Mouse (Mus musculus) kidney, postnatal 0 days (tissue): ENCODE results near the gene F5. TPM values are rescaled to one million over a fixed set of nuclear protein-coding genes. Genes with fewer than 3 reads are reported as not detected.

Source experiments
- ATAC-seq: fragments of 200-750 bp; cut with Nextera tagmentation; replicated peaks from 2 replicates; pipeline ENCODE4 v1.8.0; 2017; ENCODE audit warnings: low read depth, moderate number of reproducible peaks, moderate TSS enrichment, moderate library complexity; ENCODE audit not compliant: low FRiP score
- DNase-seq: peaks from one replicate; pipeline ENCODE4 v3.0.0-alpha.2; 2016; ENCODE audit warnings: low spot score
- H3K27ac ChIP-seq: fragments of 300-500 bp; sonication (generic); 2 replicates; pipeline ENCODE4 v1.5.1; 2014; ENCODE audit warnings: mild to moderate bottlenecking
- H3K27me3 ChIP-seq: fragments of 300-500 bp; sonication (generic); 2 replicates; pipeline ENCODE4 v1.6.1; 2014; ENCODE audit warnings: low read length, mixed read lengths; ENCODE audit not compliant: insufficient read depth
- H3K36me3 ChIP-seq: fragments of 300-500 bp; sonication (generic); 2 replicates; pipeline ENCODE4 v1.6.1; 2014; ENCODE audit warnings: low read length, mixed read lengths; ENCODE audit not compliant: insufficient read depth
- H3K4me1 ChIP-seq: fragments of 300-500 bp; sonication (generic); replicated peaks from 2 replicates; pipeline ENCODE4 v1.6.1; 2014; ENCODE audit warnings: antibody characterized with exemption, low read length, mixed read lengths; ENCODE audit not compliant: insufficient read depth
- H3K4me2 ChIP-seq: fragments of 300-500 bp; sonication (generic); 2 replicates; pipeline ENCODE4 v1.6.1; 2014; ENCODE audit warnings: mild to moderate bottlenecking, low read length, moderate library complexity, mixed read lengths
- H3K4me3 ChIP-seq: fragments of 300-500 bp; sonication (generic); replicated peaks from 2 replicates; pipeline ENCODE4 v1.5.1; 2014; ENCODE audit warnings: low read depth, low read length
- H3K9ac ChIP-seq: fragments of 300-500 bp; sonication (generic); 2 replicates; pipeline ENCODE4 v1.6.1; 2014; ENCODE audit warnings: low read depth, low read length
- H3K9me3 ChIP-seq: fragments of 300-500 bp; sonication (generic); replicated peaks from 2 replicates; pipeline ENCODE4 v1.6.1; 2016; ENCODE audit warnings: low read length, inconsistent platforms, mixed read lengths
- CTCF ChIP-seq: IDR thresholded peaks from 2 replicates; pipeline ENCODE4 v1.5.1; 2016; ENCODE audit warnings: antibody characterized with exemption, low read depth, mild to moderate bottlenecking, moderate library complexity
- WGBS: fragments of 180-500 bp; shearing (Covaris S2); extraction: QIAGEN DNeasy Blood & Tissue Kit; methylation state at CpG from one replicate; pipeline ENCODE4 v1.1.7; 2014; 5-methylcytosine and 5-hydroxymethylcytosine counted together
- polyA plus RNA-seq: library from polyadenylated mRNA; unstranded; fragments of >200 nt; fragmentation: Nextera tagmentation; extraction: Ambion mirVana; gene quantifications from 2 replicates; pipeline ENCODE4 v1.2.1, GENCODE M21; 2015

F5 gene
- polyA plus RNA-seq, 1 experiment from 2014 or later, result 0.21 TPM

DNA sequence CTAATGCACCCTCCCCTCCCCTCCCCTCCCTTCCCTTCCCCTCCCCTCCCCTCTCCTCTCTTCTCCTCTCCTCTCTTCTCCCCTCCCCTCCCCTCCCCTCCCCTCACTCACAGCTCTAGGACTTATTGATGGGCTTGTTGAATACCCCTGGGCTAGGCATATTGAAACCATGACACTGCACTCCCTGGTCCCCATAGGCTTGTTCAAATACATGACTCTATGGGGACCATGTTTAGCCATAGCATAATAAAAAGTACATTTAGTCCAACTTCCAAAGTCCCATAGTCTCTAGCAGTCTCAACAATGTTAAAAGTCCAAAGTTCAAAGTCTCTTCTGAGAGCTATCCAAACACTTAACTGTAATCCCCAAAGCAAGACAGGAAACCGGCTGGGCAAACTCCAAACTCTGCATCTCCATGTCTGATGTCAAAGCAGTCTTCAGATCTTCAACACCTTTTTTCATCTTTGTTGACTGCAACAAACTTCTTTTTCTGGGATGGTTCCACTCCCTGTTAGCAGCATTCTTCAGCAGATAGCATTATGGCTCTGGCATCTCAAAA, 35.4 kb downstream of the F5 start:
- no peaks in the 10 kb centered on the region for H3K4me1 ChIP-seq
- H3K36me3 ChIP-seq, result no peaks in the 10 kb centered on the region
- no peak overlapping the region for H3K9ac ChIP-seq
- DNase-seq (no peak), ATAC-seq (no peak)
- H3K27me3 ChIP-seq, result no peaks in the 10 kb centered on the region
- H3K4me2 ChIP-seq, result no peak overlapping the region
- WGBS, result 84% methylated on average over 1 of the region's 1 CpGs
- H3K9me3 ChIP-seq, result no peaks in the 10 kb centered on the region
- no peak for TF ChIP-seq CTCF
- no peak overlapping the region for H3K27ac ChIP-seq
- no peak overlapping the region for H3K4me3 ChIP-seq

DNA sequence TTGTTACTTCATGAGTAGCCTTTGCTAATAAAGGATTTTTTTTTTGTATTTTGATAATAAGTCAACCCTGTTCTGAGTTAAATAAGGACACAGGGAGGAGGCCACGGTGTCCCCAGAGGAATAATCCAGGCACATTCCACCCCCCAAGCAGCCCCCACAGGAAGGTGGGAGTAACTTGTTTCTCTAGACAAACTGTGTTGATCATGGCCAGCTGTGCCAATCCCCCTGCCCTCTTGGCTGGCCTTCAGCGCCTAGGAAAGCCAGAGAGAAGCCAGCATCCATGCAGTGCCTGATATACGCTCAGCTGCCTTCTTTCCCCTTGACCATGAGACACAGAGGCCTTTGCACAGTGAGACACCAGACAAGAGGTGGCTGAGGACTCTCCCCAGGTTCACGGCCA, 47.9 kb downstream of the F5 start:
- no peaks in the 10 kb centered on the region for H3K36me3 ChIP-seq
- no peak for ATAC-seq

DNA sequence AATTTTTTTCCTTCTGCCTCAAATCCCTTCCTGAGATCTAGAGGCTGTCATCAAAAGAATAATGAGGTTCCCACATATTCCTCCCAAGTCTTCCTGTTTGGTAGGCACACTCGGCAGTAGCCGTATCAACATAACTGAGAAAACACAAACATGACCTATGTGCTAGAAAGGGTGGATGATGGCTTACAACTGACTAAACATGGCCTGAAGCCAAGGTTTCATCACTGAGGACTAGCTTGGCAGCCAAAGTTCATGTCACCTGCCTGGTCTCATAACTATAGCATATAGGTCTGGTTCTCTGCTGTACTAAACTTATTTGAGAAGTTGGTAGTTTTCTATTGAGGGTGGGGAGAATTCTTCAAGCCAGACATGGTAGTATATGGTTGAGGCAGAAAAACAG, 56.8 kb downstream of the F5 start:
- DNase-seq (no peak), ATAC-seq (no peak)
- Histone ChIP-seq H3K9me3 (no peaks in the 10 kb centered on the region), H3K27me3 (no peaks in the 10 kb centered on the region), H3K27ac (no peak overlapping the region), H3K4me3 (no peak overlapping the region), H3K9ac (no peak overlapping the region), H3K36me3 (no peaks in the 10 kb centered on the region), H3K4me1 (no peaks in the 10 kb centered on the region), H3K4me2 (no peak overlapping the region)
- 39% methylated on average over 2 of the region's 2 CpGs for WGBS
- no peak for TF ChIP-seq CTCF

More for the DNA sequence above, 47.9 kb downstream of the F5 start:
- H3K27ac ChIP-seq, result no peak overlapping the region
- no peaks in the 10 kb centered on the region for H3K4me1 ChIP-seq
- no peaks in the 10 kb centered on the region for H3K9me3 ChIP-seq
- 70% methylated on average over 4 of the region's 4 CpGs for WGBS
- no peak overlapping the region for H3K4me3 ChIP-seq
- H3K4me2 ChIP-seq, result no peak overlapping the region
- DNase-seq, result no peak
- H3K27me3 ChIP-seq, result no peaks in the 10 kb centered on the region
- TF ChIP-seq CTCF, result no peak
- H3K9ac ChIP-seq, result no peak overlapping the region

DNA sequence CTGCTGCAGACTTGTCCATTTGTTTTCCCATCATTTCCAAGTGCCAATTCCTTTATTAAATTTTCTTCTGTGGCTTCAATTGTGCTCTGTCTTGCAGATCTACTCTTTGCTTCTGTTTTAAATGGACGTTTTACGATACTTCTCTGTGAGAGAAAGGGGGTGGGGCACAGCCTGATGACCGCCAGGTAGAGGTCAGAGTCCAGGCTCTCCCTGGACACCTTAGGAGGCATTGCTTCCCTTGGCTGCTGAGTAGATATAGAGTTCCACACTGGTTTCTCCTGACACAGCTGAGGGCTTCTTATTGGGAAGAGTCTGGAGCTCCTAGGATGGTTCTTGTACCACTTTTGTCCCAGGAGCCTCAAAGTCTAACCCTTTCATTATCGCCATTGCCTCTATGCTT, 59.3 kb downstream of the F5 start:
- Histone ChIP-seq H3K9me3 (no peaks in the 10 kb centered on the region), H3K27ac (no peak overlapping the region), H3K36me3 (no peaks in the 10 kb centered on the region), H3K4me3 (no peak overlapping the region), H3K27me3 (no peaks in the 10 kb centered on the region), H3K9ac (no peak overlapping the region), H3K4me2 (no peak overlapping the region), H3K4me1 (no peaks in the 10 kb centered on the region)
- TF ChIP-seq CTCF, result no peak
- DNase-seq (no peak), ATAC-seq (no peak)
- WGBS, result 82% methylated on average over 4 of the region's 4 CpGs

DNA sequence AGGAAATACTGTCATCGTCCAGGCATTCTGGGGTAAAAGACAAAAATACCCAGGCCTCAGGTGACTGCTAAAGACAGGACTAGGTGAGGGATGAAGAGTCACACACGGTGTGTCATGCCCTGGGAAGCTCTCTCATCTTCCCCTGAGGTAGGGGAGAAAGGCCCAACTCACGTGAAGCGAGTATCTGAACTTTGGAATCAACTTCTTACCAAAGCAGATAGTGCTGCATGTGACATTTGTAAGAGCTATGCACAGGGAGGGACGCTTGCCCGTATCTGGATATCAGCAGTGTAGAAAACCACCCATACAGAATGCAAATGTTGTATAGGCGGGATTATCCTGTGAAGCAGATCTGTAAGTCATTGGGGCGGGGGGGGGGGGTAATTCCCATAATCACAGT, 61.0 kb downstream of the F5 start:
- no peak for TF ChIP-seq CTCF
- Histone ChIP-seq H3K9me3 (no peaks in the 10 kb centered on the region), H3K4me3 (no peak overlapping the region), H3K36me3 (no peaks in the 10 kb centered on the region), H3K4me1 (no peaks in the 10 kb centered on the region), H3K27me3 (no peaks in the 10 kb centered on the region), H3K9ac (no peak overlapping the region), H3K4me2 (no peak overlapping the region), H3K27ac (no peak overlapping the region)
- no peak for ATAC-seq
- no peak for DNase-seq
- 83% methylated on average over 8 of the region's 8 CpGs for WGBS

DNA sequence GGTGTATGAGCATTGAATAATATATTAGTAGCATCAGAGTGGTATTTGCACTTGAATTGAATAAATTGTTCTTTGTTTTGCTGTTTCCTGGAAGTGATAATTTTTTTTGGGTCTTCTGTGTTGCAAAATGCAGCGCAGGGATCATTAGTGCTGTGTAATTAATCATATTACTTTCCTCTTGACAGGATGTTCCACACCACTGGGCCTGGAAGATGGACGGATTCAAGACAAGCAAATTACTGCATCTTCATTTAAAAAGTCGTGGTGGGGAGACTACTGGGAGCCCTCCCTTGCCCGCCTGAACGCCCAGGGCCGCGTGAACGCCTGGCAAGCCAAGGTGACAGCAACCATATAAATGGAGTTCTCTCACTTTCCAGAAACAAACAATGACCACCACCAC, 62.6 kb downstream of the F5 start:
- no peak overlapping the region for H3K4me3 ChIP-seq
- TF ChIP-seq CTCF, result no peak
- no peak for DNase-seq
- H3K27me3 ChIP-seq, result no peaks in the 10 kb centered on the region
- no peak overlapping the region for H3K4me2 ChIP-seq
- H3K36me3 ChIP-seq, result no peaks in the 10 kb centered on the region
- H3K27ac ChIP-seq, result no peak overlapping the region
- H3K9ac ChIP-seq, result no peak overlapping the region
- H3K4me1 ChIP-seq, result no peaks in the 10 kb centered on the region
- 28% methylated on average over 8 of the region's 8 CpGs for WGBS
- no peaks in the 10 kb centered on the region for H3K9me3 ChIP-seq
- ATAC-seq, result no peak

DNA sequence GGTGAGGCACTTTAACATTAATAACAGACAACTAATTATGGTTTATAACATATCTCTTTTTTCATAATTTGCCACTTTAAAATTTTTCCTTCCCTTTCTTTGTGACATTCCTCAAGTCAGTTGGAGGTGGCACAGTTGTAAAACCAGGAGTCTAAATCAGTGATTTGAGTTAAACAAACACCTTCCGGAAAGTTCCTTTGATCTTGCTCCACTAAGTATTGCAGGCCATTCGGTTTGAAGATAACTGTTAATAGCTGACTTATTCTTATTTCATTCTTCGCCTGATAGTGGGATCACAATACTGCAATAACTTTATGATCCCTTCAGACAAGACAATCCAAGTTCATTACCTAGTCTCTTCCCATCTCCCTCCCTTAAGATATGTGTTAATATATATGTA, 63.5 kb downstream of the F5 start:
- no peak overlapping the region for H3K4me2 ChIP-seq
- H3K4me3 ChIP-seq, result no peak overlapping the region
- TF ChIP-seq CTCF, result no peak
- no peaks in the 10 kb centered on the region for H3K9me3 ChIP-seq
- no peaks in the 10 kb centered on the region for H3K27me3 ChIP-seq
- no peaks in the 10 kb centered on the region for H3K36me3 ChIP-seq
- no peak for DNase-seq
- WGBS, result 41% methylated on average over 3 of the region's 3 CpGs
- ATAC-seq, result no peak
- H3K27ac ChIP-seq, result no peak overlapping the region
- H3K4me1 ChIP-seq, result no peaks in the 10 kb centered on the region
- H3K9ac ChIP-seq, result no peak overlapping the region
